Mouse (Mus musculus) forebrain, embryonic 11.5 days (tissue): ENCODE measurements around the gene Gpr55. TPM values are rescaled to one million over a fixed set of nuclear protein-coding genes. Genes with fewer than 3 reads are reported as not detected.

Experiments
- ATAC-seq: fragments of 200-750 bp; cut with Nextera tagmentation; replicated peaks from 2 replicates; pipeline ENCODE4 v1.8.0; 2017; ENCODE audit warnings: moderate TSS enrichment; ENCODE audit not compliant: low FRiP score
- DNase-seq: peaks from one replicate; pipeline ENCODE4 v3.0.0-alpha.2; 2017; ENCODE audit warnings: low spot score
- H3K27ac ChIP-seq: fragments of 300-500 bp; sonication (generic); 2 replicates; pipeline ENCODE4 v1.5.1; 2014; ENCODE audit warnings: low read depth, low read length
- H3K27me3 ChIP-seq: fragments of 300-500 bp; sonication (generic); 2 replicates; pipeline ENCODE4 v1.6.1; 2014; ENCODE audit warnings: mild to moderate bottlenecking, low read length, mixed read lengths; ENCODE audit not compliant: control insufficient read depth, insufficient read depth
- H3K36me3 ChIP-seq: fragments of 300-500 bp; sonication (generic); 2 replicates; pipeline ENCODE4 v1.6.1; 2014; ENCODE audit warnings: mild to moderate bottlenecking, low read length, moderate library complexity, mixed read lengths; ENCODE audit not compliant: control insufficient read depth, insufficient read depth
- H3K4me1 ChIP-seq: fragments of 300-500 bp; sonication (generic); replicated peaks from 2 replicates; pipeline ENCODE4 v1.6.1; 2014; ENCODE audit warnings: low read length, mixed read lengths; ENCODE audit not compliant: control insufficient read depth, insufficient read depth
- H3K4me2 ChIP-seq: fragments of 300-500 bp; sonication (generic); 2 replicates; pipeline ENCODE4 v1.6.1; 2014; ENCODE audit warnings: low read depth, mild to moderate bottlenecking, low read length, moderate library complexity, mixed read lengths; ENCODE audit not compliant: severe bottlenecking
- H3K4me3 ChIP-seq: fragments of 300-500 bp; sonication (generic); 2 replicates; pipeline ENCODE4 v1.5.1; 2014; ENCODE audit warnings: low read depth, low read length
- H3K9ac ChIP-seq: fragments of 300-500 bp; sonication (generic); 2 replicates; pipeline ENCODE4 v1.6.1; 2014; ENCODE audit warnings: low read length
- H3K9me3 ChIP-seq: fragments of 300-500 bp; sonication (generic); 2 replicates; pipeline ENCODE4 v1.6.1; 2016; ENCODE audit warnings: low read length, mixed read lengths; ENCODE audit not compliant: control insufficient read depth
- WGBS: fragments of 180-500 bp; shearing (Covaris S2); extraction: QIAGEN DNeasy Blood & Tissue Kit; methylation state at CpG from one replicate; pipeline ENCODE4 v1.1.7; 2014; 5-methylcytosine and 5-hydroxymethylcytosine counted together
- polyA plus RNA-seq: library from polyadenylated mRNA; unstranded; fragments of >200 nt; fragmentation: Nextera tagmentation; extraction: Ambion mirVana; gene quantifications from 2 replicates; pipeline ENCODE4 v1.2.1, GENCODE M21; 2014

The Gpr55 gene
- polyA plus RNA-seq, 1 experiment from 2014 or later = not detected

- Histone ChIP-seq H3K36me3 (no peaks in the 10 kb centered on the region), H3K9me3 (no peaks in the 10 kb centered on the region), H3K4me2 (no peak overlapping the region), H3K9ac (no peak overlapping the region), H3K27ac (no peak overlapping the region), H3K4me3 (no peak overlapping the region), H3K27me3 (no peaks in the 10 kb centered on the region), H3K4me1 (peaks cover 9% of the 10 kb centered on the region)
- WGBS = 89% methylated on average over 7 of the region's 7 CpGs
- DNase-seq (no peak), ATAC-seq (no peak)
Observed at GRCm38 (mm10) chr1:85919621-85920020, 41.2 kb downstream of the Gpr55 start.

DNA sequence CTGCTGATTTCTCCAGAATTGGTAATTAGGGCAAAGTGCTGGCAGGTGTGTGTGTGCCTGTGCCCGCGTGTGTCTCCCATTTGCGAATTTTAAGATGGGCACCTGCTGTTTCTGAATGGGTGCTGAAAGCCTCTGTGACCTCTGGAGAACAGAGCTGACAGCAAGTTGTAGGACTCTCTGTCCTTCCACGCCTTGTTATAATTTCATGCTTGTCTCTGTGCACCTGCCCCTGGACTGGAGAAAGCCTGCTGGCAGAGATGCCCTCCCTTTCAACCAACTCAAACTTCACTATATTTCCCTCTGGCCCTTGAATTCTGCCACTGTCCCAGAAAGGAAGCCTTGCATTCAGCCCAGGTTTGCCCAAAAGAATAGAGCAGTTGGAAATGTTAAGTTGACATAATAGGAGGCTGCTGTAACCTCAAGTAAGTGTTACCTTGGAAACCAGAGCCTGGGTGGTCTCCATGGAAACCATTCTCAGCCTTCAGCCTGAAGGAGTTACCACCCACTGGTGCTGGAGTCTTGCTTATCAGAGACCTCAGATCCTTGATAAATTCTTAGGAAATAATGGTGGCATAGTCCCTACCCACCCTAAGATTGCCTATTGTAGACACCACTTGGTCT lies 43.9 kb downstream of the Gpr55 start:
- 10% methylated on average over 4 of the region's 4 CpGs for WGBS
- Histone ChIP-seq H3K4me3 (no peak overlapping the region), H3K27me3 (no peaks in the 10 kb centered on the region), H3K4me1 (peaks cover 9% of the 10 kb centered on the region), H3K36me3 (no peaks in the 10 kb centered on the region), H3K9ac (no peak overlapping the region), H3K27ac (peak overlapping the region; percentile 68), H3K9me3 (no peaks in the 10 kb centered on the region), H3K4me2 (0 out of 2 replicates have a peak overlapping the region, but pooled peaks have one; percentile 9)
- ATAC-seq (peak; percentile 88), DNase-seq (peak; percentile 72)

DNA sequence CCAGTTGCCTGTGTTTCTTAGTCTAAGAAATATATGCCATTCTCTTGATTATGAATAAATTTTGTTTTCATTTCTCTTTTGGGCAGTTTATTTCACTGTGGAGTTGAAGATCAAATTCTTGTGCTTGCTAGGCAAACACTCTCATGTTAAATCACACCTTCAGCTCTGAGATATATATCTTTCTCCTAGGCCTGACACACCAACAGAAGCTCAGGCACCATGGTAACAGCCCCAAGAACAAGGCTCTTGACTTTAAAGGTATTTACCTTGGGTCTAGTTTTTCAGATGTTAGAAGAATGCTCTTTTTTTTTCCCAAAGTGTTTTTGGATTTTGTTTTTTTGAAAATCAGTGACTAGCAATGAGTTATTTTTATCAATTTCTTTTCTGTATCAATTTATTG lies 44.9 kb downstream of the Gpr55 start:
- no peaks in the 10 kb centered on the region for H3K36me3 ChIP-seq
- no peaks in the 10 kb centered on the region for H3K27me3 ChIP-seq
- no peak overlapping the region for H3K9ac ChIP-seq
- no peaks in the 10 kb centered on the region for H3K9me3 ChIP-seq
- H3K4me2 ChIP-seq = no peak overlapping the region
- no peak for DNase-seq
- H3K27ac ChIP-seq = no peak overlapping the region
- peaks cover 9% of the 10 kb centered on the region for H3K4me1 ChIP-seq
- no peak overlapping the region for H3K4me3 ChIP-seq
- no peak for ATAC-seq

- no peak overlapping the region for H3K27ac ChIP-seq
- no peak overlapping the region for H3K9ac ChIP-seq
- H3K4me2 ChIP-seq = no peak overlapping the region
- H3K9me3 ChIP-seq = no peaks in the 10 kb centered on the region
- H3K36me3 ChIP-seq = no peaks in the 10 kb centered on the region
- H3K4me3 ChIP-seq = no peak overlapping the region
- WGBS = 93% methylated on average over 7 of the region's 7 CpGs
- H3K27me3 ChIP-seq = no peaks in the 10 kb centered on the region
- DNase-seq = no peak
- ATAC-seq = no peak
- H3K4me1 ChIP-seq = peaks cover 9% of the 10 kb centered on the region
Observed at GRCm38 (mm10) chr1:85913078-85913755, 47.6 kb downstream of the Gpr55 start.

GRCm38 (mm10) chr1:85908754-85909590 lies 51.8 kb downstream of the Gpr55 start:
- Histone ChIP-seq H3K27me3 (no peaks in the 10 kb centered on the region), H3K4me1 (no peaks in the 10 kb centered on the region), H3K27ac (no peak overlapping the region), H3K4me2 (no peak overlapping the region), H3K36me3 (peaks cover 19% of the 10 kb centered on the region; the same call in 1 of the 2 replicates), H3K9me3 (no peaks in the 10 kb centered on the region), H3K4me3 (no peak overlapping the region), H3K9ac (no peak overlapping the region)
- peak; percentile 34 for ATAC-seq
- whole genome bisulfite sequencing = 74% methylated on average over 13 of the region's 13 CpGs
- no peak for DNase-seq

DNA sequence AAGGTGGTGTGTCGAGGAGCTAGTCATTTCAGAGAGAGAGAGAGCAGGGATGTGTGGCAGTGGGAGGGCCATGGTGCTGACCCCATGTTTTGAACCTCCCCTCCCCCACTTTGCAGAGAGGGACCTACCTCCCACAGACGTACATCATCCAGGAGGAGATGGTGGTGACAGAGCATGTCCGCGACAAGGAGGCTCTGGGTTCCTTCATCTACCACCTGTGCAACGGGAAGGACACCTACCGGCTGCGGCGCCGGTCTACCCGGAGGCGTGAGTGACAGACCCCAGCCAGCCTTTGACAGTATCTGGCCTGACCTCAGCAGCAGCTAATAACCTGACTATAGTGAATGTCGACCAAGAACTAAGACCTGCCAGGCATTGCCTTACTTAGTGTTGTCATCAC lies 53.9 kb downstream of the Gpr55 start:
- DNase-seq = no peak
- Histone ChIP-seq H3K9me3 (no peaks in the 10 kb centered on the region), H3K4me3 (no peak overlapping the region), H3K4me1 (peaks cover under 1% of the 10 kb centered on the region; the same call in 1 of the 2 replicates), H3K4me2 (no peak overlapping the region), H3K27me3 (no peaks in the 10 kb centered on the region), H3K36me3 (peaks cover 24% of the 10 kb centered on the region; the same call in 1 of the 2 replicates), H3K27ac (no peak overlapping the region), H3K9ac (no peak overlapping the region)
- no peak for ATAC-seq
- WGBS = 96% methylated on average over 12 of the region's 12 CpGs

DNA sequence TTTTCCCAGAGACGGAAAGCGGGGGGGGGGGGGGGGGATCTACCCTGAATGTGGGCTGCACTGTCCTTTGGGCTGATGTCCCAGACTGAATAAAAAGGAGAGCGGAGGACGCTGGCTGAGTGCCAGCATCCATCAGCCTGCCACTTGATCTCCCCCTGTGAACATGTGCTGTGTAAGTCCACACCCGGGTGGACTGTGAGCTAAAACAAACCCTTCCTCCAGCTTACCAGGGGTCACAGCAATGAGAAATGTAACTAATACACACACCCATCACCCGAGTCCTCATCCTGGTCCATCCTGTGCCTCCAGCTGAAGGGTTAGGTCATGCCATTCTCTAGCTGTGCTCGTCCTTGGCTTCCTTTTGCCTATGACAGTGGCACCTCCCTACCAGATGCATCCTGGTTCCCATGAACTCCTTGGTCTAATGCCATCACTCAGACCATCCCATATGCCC lies 58.7 kb downstream of the Gpr55 start:
- H3K27ac ChIP-seq = peak overlapping the region; percentile 12; the same call in 1 of the 2 replicates
- no peak overlapping the region for H3K4me3 ChIP-seq
- DNase-seq = no peak
- no peaks in the 10 kb centered on the region for H3K9me3 ChIP-seq
- 67% methylated on average over 7 of the region's 7 CpGs for WGBS
- H3K27me3 ChIP-seq = no peaks in the 10 kb centered on the region
- H3K9ac ChIP-seq = no peak overlapping the region
- peaks cover 24% of the 10 kb centered on the region; the same call in 1 of the 2 replicates for H3K36me3 ChIP-seq
- peaks cover 24% of the 10 kb centered on the region for H3K4me1 ChIP-seq
- peak; percentile 33; the same call in 1 of the 2 replicates for ATAC-seq
- no peak overlapping the region for H3K4me2 ChIP-seq

DNA sequence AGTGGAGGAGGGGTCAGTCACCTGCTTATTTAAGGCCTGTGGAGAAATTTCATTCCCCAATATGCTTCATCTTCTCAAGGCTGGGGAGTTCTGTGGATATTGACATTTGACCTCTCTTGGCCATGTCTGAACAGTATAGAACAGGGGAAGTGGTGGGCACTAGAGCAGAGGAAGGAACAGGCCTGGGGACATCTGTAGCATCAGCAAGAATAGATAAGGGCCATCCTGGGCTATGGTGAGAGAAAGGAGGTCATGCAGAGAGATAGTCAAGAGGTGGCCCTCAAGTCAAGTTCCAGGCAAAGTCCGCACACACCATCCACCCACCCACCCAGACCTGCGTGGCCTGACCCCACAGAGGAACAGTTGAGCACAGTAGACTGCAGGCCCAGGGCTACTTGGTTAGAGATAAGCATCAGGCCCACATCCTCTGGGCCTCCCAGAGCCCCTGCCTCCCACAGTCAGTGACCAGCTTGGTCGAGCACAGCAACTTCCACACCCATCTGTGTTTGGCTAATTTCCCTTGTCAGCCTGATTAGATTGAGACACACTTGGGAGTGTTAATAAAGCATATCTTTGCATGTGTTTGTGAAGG lies 59.2 kb downstream of the Gpr55 start:
- DNase-seq (no peak), ATAC-seq (peak; percentile 25; the same call in 1 of the 2 replicates)
- Histone ChIP-seq H3K4me3 (no peak overlapping the region), H3K27me3 (no peaks in the 10 kb centered on the region), H3K4me1 (peaks cover 29% of the 10 kb centered on the region), H3K4me2 (no peak overlapping the region), H3K27ac (peak overlapping the region; percentile 12; the same call in 1 of the 2 replicates), H3K36me3 (peaks cover 21% of the 10 kb centered on the region; the same call in 1 of the 2 replicates), H3K9ac (no peak overlapping the region), H3K9me3 (no peaks in the 10 kb centered on the region)
- WGBS = 75% methylated on average over 3 of the region's 3 CpGs
